Mouse (Mus musculus): ENCODE results near the gene Chst3. TPM values are rescaled to one million over a fixed set of nuclear protein-coding genes. Genes with fewer than 3 reads are reported as not detected.
"Not testable (repeated sequence)": the region's sequence is repeated elsewhere in the genome, so short reads cannot be mapped to it uniquely, and the experiment has no call there.

The Chst3 gene
- polyA plus RNA-seq, 1 experiment = not detected

DNA sequence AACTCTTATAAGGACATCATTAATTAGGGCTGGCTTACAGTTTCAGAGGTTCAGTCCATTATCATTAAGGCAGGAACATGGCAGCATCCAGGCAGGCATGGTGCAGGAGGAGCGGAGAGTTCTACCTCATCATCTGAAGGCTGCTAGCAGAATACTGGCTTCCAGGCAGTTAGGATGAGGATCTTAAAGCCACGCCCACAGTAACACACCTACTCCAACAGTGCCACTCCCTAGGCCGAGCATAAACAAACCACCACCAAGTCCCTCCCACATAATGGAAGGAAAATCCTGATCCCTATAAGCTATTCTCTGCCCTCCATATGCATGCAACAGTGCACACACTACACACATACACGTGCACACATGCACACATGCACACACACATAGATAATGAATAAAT lies 46.8 kb downstream of the Chst3 start:
- H3K9me3 ChIP-seq (ENCODE audit: control insufficient read depth, low read length) = no peaks in the 10 kb centered on the region

GRCm38 (mm10) chr10:60171368-60171767 lies 47.7 kb downstream of the Chst3 start:
- Histone ChIP-seq H3K27me3 (ENCODE audit: control insufficient read depth) (no peaks in the 10 kb centered on the region), H3K4me1 (ENCODE audit: control insufficient read depth) (no peaks in the 10 kb centered on the region; the same call in 1 of the 2 replicates), H3K9me3 (ENCODE audit: control insufficient read depth, low read length) (no peaks in the 10 kb centered on the region), H3K4me3 (replicated peaks) (no peak overlapping the region), H3K36me3 (ENCODE audit: control insufficient read depth) (no peaks in the 10 kb centered on the region)
- no peak for TF ChIP-seq GATA1 (IDR thresholded peaks at IDR 0.05; ENCODE audit: low read length)
- TF ChIP-seq TAL1 (IDR thresholded peaks at IDR 0.05; ENCODE audit: low read length) = no peak

More for the DNA sequence above, 46.8 kb downstream of the Chst3 start:
- Histone ChIP-seq H3K36me3 (ENCODE audit: control insufficient read depth) (no peaks in the 10 kb centered on the region), H3K27me3 (ENCODE audit: control insufficient read depth) (no peaks in the 10 kb centered on the region), H3K4me1 (ENCODE audit: control insufficient read depth) (no peaks in the 10 kb centered on the region; the same call in 1 of the 2 replicates), H3K4me3 (replicated peaks) (no peak overlapping the region)
- TF ChIP-seq TAL1 (IDR thresholded peaks at IDR 0.05; ENCODE audit: low read length) = no peak
- TF ChIP-seq GATA1 (IDR thresholded peaks at IDR 0.05; ENCODE audit: low read length) = no peak

- Histone ChIP-seq H3K27me3 (ENCODE audit: control insufficient read depth) (no peaks in the 10 kb centered on the region), H3K4me3 (replicated peaks) (no peak overlapping the region), H3K36me3 (ENCODE audit: control insufficient read depth) (no peaks in the 10 kb centered on the region), H3K4me1 (ENCODE audit: control insufficient read depth) (no peaks in the 10 kb centered on the region; the same call in 1 of the 2 replicates), H3K9me3 (ENCODE audit: control insufficient read depth, low read length) (no peaks in the 10 kb centered on the region)
- no peak for TF ChIP-seq GATA1 (IDR thresholded peaks at IDR 0.05; ENCODE audit: low read length)
- TF ChIP-seq TAL1 (IDR thresholded peaks at IDR 0.05; ENCODE audit: low read length) = no peak
These were observed 48.6 kb downstream of the Chst3 start for GRCm38 (mm10) chr10:60170326-60171089.

DNA sequence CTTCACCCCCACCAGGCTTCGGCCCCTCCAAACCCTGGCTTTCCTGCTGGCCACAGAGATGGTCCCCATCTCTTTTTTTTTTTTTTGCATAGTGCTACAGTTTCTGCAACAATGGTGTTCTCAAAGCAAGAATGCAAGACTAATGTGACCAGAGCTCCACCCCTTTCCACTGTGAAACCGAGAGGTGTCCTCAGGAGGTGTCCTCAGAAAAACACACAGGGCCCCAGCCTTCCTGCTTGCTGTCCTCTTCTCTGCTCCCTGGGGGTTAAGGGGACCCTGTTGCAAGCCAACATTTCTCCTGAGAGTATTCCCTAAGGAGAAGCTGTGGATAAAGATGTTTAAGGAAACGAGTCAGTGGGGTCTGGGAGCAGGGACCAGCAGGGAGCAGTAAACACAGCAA lies 50.1 kb downstream of the Chst3 start:
- Histone ChIP-seq H3K9me3 (ENCODE audit: control insufficient read depth, low read length) (no peaks in the 10 kb centered on the region), H3K36me3 (ENCODE audit: control insufficient read depth) (no peaks in the 10 kb centered on the region), H3K4me3 (replicated peaks) (no peak overlapping the region), H3K27me3 (ENCODE audit: control insufficient read depth) (no peaks in the 10 kb centered on the region), H3K4me1 (ENCODE audit: control insufficient read depth) (no peaks in the 10 kb centered on the region; the same call in 1 of the 2 replicates)
- TF ChIP-seq GATA1 (IDR thresholded peaks at IDR 0.05; ENCODE audit: low read length) = no peak
- TF ChIP-seq TAL1 (IDR thresholded peaks at IDR 0.05; ENCODE audit: low read length) = no peak

GRCm38 (mm10) chr10:60168306-60168705 lies 50.8 kb downstream of the Chst3 start:
- Histone ChIP-seq H3K27me3 (ENCODE audit: control insufficient read depth) (no peaks in the 10 kb centered on the region), H3K36me3 (ENCODE audit: control insufficient read depth) (no peaks in the 10 kb centered on the region)
- TF ChIP-seq TAL1 (IDR thresholded peaks at IDR 0.05; ENCODE audit: low read length) (no peak), GATA1 (IDR thresholded peaks at IDR 0.05; ENCODE audit: low read length) (no peak)

GRCm38 (mm10) chr10:60166068-60166467 lies 53.0 kb downstream of the Chst3 start:
- H3K4me1 ChIP-seq (ENCODE audit: control insufficient read depth) = no peaks in the 10 kb centered on the region
- no peaks in the 10 kb centered on the region for H3K36me3 ChIP-seq (ENCODE audit: control insufficient read depth)
- no peaks in the 10 kb centered on the region for H3K27me3 ChIP-seq (ENCODE audit: control insufficient read depth)
- H3K4me3 ChIP-seq (replicated peaks) = no peak overlapping the region
- no peaks in the 10 kb centered on the region for H3K9me3 ChIP-seq (ENCODE audit: control insufficient read depth, low read length)
- TF ChIP-seq GATA1 (IDR thresholded peaks at IDR 0.05; ENCODE audit: low read length) (no peak), TAL1 (IDR thresholded peaks at IDR 0.05; ENCODE audit: low read length) (no peak)

More at GRCm38 (mm10) chr10:60168306-60168705, 50.8 kb downstream of the Chst3 start:
- H3K4me3 ChIP-seq (replicated peaks) = no peak overlapping the region
- no peaks in the 10 kb centered on the region; the same call in 1 of the 2 replicates for H3K4me1 ChIP-seq (ENCODE audit: control insufficient read depth)
- H3K9me3 ChIP-seq (ENCODE audit: control insufficient read depth, low read length) = no peaks in the 10 kb centered on the region

- no peaks in the 10 kb centered on the region for H3K36me3 ChIP-seq (ENCODE audit: control insufficient read depth)
- H3K9me3 ChIP-seq (ENCODE audit: control insufficient read depth, low read length) = no peaks in the 10 kb centered on the region
- H3K4me3 ChIP-seq (replicated peaks) = no peak overlapping the region
- TF ChIP-seq GATA1 (IDR thresholded peaks at IDR 0.05; ENCODE audit: low read length) (no peak), TAL1 (IDR thresholded peaks at IDR 0.05; ENCODE audit: low read length) (no peak)
- H3K27me3 ChIP-seq (ENCODE audit: control insufficient read depth) = no peaks in the 10 kb centered on the region
- H3K4me1 ChIP-seq (ENCODE audit: control insufficient read depth) = no peaks in the 10 kb centered on the region
These were observed 54.2 kb downstream of the Chst3 start for GRCm38 (mm10) chr10:60164869-60165268.

DNA sequence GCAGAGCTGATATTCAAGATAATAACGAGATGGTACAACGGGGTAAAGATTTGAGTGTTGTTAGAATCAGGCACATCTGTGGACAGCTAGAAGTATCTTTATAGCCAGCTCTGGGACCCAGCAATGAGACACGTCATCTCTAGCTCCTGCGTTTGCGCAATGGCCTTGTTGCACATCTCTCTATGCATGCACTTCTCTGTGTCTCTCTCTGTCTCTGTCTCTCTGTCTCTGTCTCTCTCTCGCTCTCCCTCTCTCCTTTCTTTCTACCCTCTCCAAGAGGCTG lies 56.1 kb downstream of the Chst3 start:
- no peaks in the 10 kb centered on the region for H3K9me3 ChIP-seq (ENCODE audit: control insufficient read depth, low read length)
- no peak overlapping the region for H3K4me3 ChIP-seq (replicated peaks)
- no peaks in the 10 kb centered on the region for H3K36me3 ChIP-seq (ENCODE audit: control insufficient read depth)
- TF ChIP-seq TAL1 (IDR thresholded peaks at IDR 0.05; ENCODE audit: low read length) (no peak), GATA1 (IDR thresholded peaks at IDR 0.05; ENCODE audit: low read length) (no peak)
- H3K4me1 ChIP-seq (ENCODE audit: control insufficient read depth) = no peaks in the 10 kb centered on the region
- H3K27me3 ChIP-seq (ENCODE audit: control insufficient read depth) = no peaks in the 10 kb centered on the region

DNA sequence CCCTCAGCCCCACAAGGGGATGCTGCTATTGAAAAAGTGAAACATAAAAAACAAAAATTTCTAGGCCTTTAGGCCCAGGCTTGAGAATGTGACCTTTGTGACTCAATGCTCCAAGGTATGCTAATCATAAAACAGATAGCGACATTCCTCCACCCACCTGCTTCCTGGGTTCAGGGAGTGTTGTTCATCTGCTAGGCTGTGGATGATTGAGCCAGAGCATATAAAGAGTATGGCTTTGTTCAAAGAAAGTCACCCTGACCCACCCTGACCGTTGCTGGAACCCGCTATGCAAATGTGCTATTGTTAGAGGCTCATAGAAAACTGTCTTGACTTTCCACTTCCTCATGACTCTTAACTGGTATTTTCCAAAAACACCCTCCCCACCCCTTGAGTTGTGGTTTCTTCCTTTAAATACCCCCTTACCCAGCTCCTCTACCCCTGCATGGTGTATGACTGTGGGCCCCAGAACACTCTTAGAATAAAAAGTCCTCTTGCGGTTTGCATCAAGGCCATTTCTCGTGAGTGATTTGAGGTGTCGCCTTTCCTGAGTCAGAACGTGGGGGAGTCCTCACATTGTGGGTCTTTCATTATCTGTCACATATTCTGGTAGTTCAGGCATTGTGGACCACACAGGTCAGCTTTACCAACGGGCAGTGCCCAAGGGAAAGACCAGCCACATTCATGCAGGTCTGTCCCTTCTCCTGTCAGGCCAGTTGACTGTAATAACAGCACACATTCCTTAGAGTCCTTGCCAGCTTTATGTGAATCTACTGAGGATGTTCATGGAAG lies 56.7 kb downstream of the Chst3 start:
- not testable (repeated sequence) for H3K36me3 ChIP-seq (ENCODE audit: control insufficient read depth); H3K9me3 ChIP-seq (ENCODE audit: control insufficient read depth, low read length); H3K27me3 ChIP-seq (ENCODE audit: control insufficient read depth); H3K4me3 ChIP-seq (replicated peaks); H3K4me1 ChIP-seq (ENCODE audit: control insufficient read depth)

DNA sequence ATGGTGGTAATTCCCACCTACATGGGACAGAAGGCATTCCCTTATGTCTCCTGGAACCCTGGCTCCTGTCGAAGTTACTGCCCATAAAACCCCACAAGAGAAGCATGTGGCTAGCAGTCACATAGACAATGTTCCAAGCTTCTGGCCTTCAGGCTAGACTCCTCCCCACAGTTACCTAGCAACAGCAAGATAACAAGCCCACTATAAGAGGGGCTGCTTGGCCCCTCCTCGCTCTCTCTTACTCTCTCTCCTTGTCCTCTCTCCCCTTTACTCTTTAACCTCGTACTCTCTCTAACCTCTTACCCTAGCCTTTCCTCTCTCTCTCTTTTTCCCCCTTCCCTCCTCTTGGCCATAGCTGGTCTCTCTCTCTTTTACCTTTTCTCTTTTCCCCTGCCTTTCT lies 57.7 kb downstream of the Chst3 start:
- H3K27me3 ChIP-seq (ENCODE audit: control insufficient read depth); H3K9me3 ChIP-seq (ENCODE audit: control insufficient read depth, low read length); H3K4me3 ChIP-seq (replicated peaks); H3K4me1 ChIP-seq (ENCODE audit: control insufficient read depth); H3K36me3 ChIP-seq (ENCODE audit: control insufficient read depth): not testable (repeated sequence)

Measured in erythroblast, embryonic 14.5 days (primary cell).